Mouse (Mus musculus) heart, embryonic 13.5 days (tissue): ENCODE measurements at regions not wholly inside any gene's neighbourhood (a gene's known extent, or its start where the extent isn't known, plus 50 kb on each side); places are given as distances from the start of the nearest gene placed in this dataset.

Experiments
- ATAC-seq: fragments of 200-750 bp; cut with Nextera tagmentation; 2 replicates; pipeline ENCODE4 v1.8.0; 2017; ENCODE audit warnings: moderate TSS enrichment; ENCODE audit not compliant: insufficient number of reproducible peaks, low FRiP score, low TSS enrichment; ENCODE audit errors: extremely low read depth
- H3K27ac ChIP-seq: fragments of 300-500 bp; sonication (generic); replicated peaks from 2 replicates; pipeline ENCODE4 v1.5.1; 2015; ENCODE audit warnings: moderate library complexity, mild to moderate bottlenecking, inconsistent platforms
- H3K27me3 ChIP-seq: fragments of 300-500 bp; sonication (generic); replicated peaks from 2 replicates; pipeline ENCODE4 v1.6.1; 2015; ENCODE audit warnings: mild to moderate bottlenecking, inconsistent platforms
- H3K36me3 ChIP-seq: fragments of 300-500 bp; sonication (generic); 2 replicates; pipeline ENCODE4 v1.6.1; 2015; ENCODE audit warnings: mild to moderate bottlenecking, inconsistent platforms
- H3K4me1 ChIP-seq: fragments of 300-500 bp; sonication (generic); 2 replicates; pipeline ENCODE4 v1.6.1; 2015; ENCODE audit warnings: inconsistent platforms
- H3K4me2 ChIP-seq: fragments of 300-500 bp; sonication (generic); 2 replicates; pipeline ENCODE4 v1.6.1; 2015; ENCODE audit warnings: inconsistent platforms, mild to moderate bottlenecking, moderate library complexity
- H3K4me3 ChIP-seq: fragments of 300-500 bp; sonication (generic); 2 replicates; pipeline ENCODE4 v1.5.1; 2015; ENCODE audit warnings: moderate library complexity, mild to moderate bottlenecking, inconsistent platforms
- H3K9ac ChIP-seq: fragments of 300-500 bp; sonication (generic); 2 replicates; pipeline ENCODE4 v1.6.1; 2015; ENCODE audit warnings: inconsistent platforms, mild to moderate bottlenecking, moderate library complexity
- H3K9me3 ChIP-seq: fragments of 300-500 bp; sonication (generic); 2 replicates; pipeline ENCODE4 v1.6.1; 2016; ENCODE audit warnings: inconsistent platforms
- WGBS: fragments of 180-500 bp; shearing (Covaris S2); methylation state at CpG from one replicate; pipeline ENCODE4 v1.1.7; 2015; ENCODE audit warnings: mixed read lengths; 5-methylcytosine and 5-hydroxymethylcytosine counted together

DNA sequence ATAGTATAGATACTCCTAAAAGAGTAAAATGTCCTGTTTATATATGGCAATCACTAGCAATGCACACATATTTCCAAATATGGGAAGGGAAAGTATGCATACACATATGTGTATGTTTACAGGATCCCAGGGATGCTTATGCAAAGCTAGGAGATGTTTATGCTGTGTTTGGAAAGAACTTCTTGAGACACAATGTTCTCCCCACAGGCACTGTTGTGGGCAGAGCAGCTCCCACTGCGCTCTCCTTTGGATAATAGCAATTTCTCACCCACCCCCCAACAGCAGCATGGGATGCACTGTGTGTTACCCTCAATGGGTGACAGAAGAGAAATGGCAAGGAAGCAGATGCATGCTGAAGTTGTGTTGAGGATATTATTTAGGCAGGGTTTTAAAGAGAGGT lies 491.7 kb upstream of the Pkn2 start:
- no peaks in the 10 kb centered on the region for H3K9me3 ChIP-seq
- no peaks in the 10 kb centered on the region for H3K4me1 ChIP-seq
- no peak overlapping the region for H3K27ac ChIP-seq
- ATAC-seq: no peak
- no peak overlapping the region for H3K4me3 ChIP-seq
- no peaks in the 10 kb centered on the region for H3K27me3 ChIP-seq
- no peak overlapping the region for H3K4me2 ChIP-seq
- H3K9ac ChIP-seq: no peak overlapping the region
- 67% methylated on average over 1 of the region's 1 CpGs for WGBS
- H3K36me3 ChIP-seq: no peaks in the 10 kb centered on the region

DNA sequence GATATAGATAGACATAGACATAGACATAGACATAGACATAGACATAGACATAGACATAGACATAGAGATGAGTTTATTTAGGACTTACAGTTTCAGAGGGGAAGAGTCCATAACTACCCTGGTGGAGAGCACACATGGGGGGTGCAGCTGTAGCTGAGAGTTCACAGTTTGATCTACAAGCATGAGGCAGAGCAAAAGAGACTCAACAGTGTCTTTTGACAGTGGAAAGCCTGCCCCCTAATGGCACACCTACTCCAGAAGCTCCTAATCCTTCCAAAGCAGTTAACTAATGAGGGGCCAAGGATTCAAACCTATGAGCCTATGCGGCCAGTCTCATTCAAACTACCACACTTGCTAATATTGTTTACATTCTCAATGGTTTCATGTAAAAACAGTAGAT lies 487.2 kb upstream of the Pkn2 start:
- ATAC-seq: no peak
- Histone ChIP-seq H3K27me3 (no peaks in the 10 kb centered on the region), H3K9me3 (no peaks in the 10 kb centered on the region), H3K27ac (no peak overlapping the region), H3K4me2 (no peak overlapping the region), H3K36me3 (no peaks in the 10 kb centered on the region), H3K9ac (no peak overlapping the region), H3K4me3 (no peak overlapping the region), H3K4me1 (no peaks in the 10 kb centered on the region)
- 81% methylated on average over 1 of the region's 1 CpGs for WGBS

DNA sequence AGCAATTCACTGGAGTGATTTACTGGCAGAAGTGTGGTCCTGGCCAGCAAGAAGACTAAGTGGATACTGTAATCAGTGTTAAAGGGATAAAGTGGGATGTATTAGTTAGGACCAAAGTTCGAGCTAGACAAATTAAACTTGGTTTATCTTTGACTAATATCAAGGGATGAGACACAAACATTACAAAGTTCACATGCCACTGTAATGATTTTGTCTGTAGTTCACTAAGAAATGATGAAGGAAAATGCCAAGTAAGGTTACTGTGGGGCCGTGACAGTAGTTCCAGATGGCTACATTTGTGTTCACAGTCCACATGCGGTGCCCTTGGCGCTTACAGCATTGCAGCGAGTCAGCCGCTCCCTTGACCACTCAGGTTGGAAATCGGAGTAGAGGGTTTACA lies 458.2 kb upstream of the Pkn2 start:
- Histone ChIP-seq H3K4me1 (no peaks in the 10 kb centered on the region), H3K4me2 (no peak overlapping the region), H3K36me3 (no peaks in the 10 kb centered on the region), H3K27me3 (no peaks in the 10 kb centered on the region), H3K9ac (no peak overlapping the region), H3K4me3 (no peak overlapping the region), H3K27ac (no peak overlapping the region), H3K9me3 (no peaks in the 10 kb centered on the region)
- ATAC-seq: no peak
- 84% methylated on average over 7 of the region's 7 CpGs for WGBS

DNA sequence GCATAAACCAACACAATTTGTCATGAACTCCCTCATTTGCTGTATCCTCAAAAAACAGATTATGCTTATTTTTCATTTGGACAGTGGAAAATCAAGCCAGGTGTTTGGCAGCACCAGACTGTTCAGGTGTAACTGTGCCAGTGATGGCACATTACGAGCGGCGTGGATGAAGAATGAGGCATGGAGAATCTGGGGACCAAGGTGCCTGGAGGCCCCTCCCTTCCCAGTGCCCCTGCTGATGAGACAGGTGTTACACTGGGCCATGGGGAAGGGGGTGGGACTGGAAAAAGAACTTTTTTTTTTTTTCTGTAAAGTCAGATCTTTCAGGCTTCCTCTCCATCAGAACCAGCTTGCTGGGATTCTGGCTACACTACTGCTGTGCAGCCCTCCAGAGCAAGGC lies 451.5 kb upstream of the Pkn2 start:
- Histone ChIP-seq H3K27ac (no peak overlapping the region), H3K36me3 (no peaks in the 10 kb centered on the region), H3K9ac (no peak overlapping the region), H3K4me2 (no peak overlapping the region), H3K27me3 (no peaks in the 10 kb centered on the region), H3K4me3 (no peak overlapping the region), H3K9me3 (no peaks in the 10 kb centered on the region), H3K4me1 (no peaks in the 10 kb centered on the region)
- WGBS: 87% methylated on average over 3 of the region's 3 CpGs
- ATAC-seq: no peak

DNA sequence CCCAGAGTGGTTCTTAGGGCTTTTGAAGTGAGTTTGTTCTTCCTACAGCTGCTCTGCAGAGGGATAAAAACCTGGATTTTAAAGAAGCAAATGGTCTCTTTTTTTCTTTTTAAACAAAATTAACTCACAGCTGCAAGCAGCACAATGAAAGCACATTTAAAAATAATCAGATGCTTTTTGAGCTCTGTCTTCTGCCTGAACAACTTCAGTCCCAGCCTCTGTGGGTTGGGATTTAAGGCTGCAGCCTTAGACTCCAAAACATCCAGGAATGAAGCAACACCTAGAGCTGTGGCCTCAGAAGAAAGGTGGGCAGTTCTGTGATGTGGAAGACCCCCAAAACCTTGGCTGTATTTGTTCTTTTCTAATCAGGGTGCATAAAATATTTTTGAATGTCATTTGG lies 446.7 kb upstream of the Pkn2 start:
- H3K9ac ChIP-seq: no peak overlapping the region
- H3K4me1 ChIP-seq: no peaks in the 10 kb centered on the region
- no peak overlapping the region for H3K4me2 ChIP-seq
- no peaks in the 10 kb centered on the region for H3K9me3 ChIP-seq
- H3K36me3 ChIP-seq: no peaks in the 10 kb centered on the region
- H3K27me3 ChIP-seq: no peaks in the 10 kb centered on the region
- no peak for ATAC-seq
- no peak overlapping the region for H3K4me3 ChIP-seq
- H3K27ac ChIP-seq: no peak overlapping the region

DNA sequence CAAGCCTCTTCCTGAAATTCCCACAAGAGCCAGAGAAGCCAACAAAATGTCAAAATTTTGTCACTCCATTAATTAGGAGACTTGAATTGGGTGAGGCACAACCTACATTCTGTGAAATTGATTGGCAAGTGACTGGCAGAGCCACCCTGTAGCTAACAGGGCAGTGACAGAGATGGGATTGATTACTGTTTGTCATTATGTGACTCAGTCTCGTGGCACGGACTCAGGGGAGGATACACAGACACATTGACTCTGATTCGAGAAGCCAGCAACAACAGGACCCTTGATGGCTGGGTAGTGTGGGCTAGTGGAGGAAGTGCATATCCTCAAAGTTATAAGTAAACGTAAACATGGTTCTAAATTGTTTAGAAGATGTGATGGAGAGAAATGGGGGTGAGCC lies 445.8 kb upstream of the Pkn2 start:
- WGBS: 59% methylated on average over 4 of the region's 4 CpGs

DNA sequence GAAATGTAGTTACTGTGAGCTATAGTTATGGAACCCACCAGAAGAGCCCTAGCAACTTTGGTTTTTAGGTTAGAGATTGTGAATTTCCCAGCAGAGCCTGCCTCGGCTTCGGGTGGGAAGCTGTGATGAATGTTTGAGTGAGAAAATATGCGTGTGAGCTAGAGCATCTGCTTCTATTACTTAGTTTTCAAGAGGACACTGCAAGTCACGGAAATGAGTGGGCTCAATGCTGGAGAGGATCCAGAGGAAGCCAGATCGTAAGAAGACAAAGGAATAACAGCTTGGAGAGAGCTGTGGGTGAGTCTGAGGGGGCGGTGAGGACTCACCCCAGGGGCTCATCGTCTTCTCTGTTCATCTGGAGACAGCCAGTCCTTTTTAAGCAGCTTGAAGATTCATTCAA lies 434.7 kb upstream of the Pkn2 start:
- H3K9me3 ChIP-seq: no peaks in the 10 kb centered on the region
- no peaks in the 10 kb centered on the region for H3K27me3 ChIP-seq
- H3K4me3 ChIP-seq: no peak overlapping the region
- H3K4me2 ChIP-seq: no peak overlapping the region
- H3K9ac ChIP-seq: no peak overlapping the region
- no peak overlapping the region for H3K27ac ChIP-seq
- WGBS: 57% methylated on average over 7 of the region's 7 CpGs
- H3K36me3 ChIP-seq: no peaks in the 10 kb centered on the region
- no peak for ATAC-seq
- H3K4me1 ChIP-seq: no peaks in the 10 kb centered on the region

More for the DNA sequence above, 445.8 kb upstream of the Pkn2 start:
- ATAC-seq: no peak
- H3K4me1 ChIP-seq: no peaks in the 10 kb centered on the region
- H3K9ac ChIP-seq: no peak overlapping the region
- no peaks in the 10 kb centered on the region for H3K27me3 ChIP-seq
- no peak overlapping the region for H3K4me3 ChIP-seq
- H3K36me3 ChIP-seq: no peaks in the 10 kb centered on the region
- no peak overlapping the region for H3K27ac ChIP-seq
- H3K9me3 ChIP-seq: no peaks in the 10 kb centered on the region
- H3K4me2 ChIP-seq: no peak overlapping the region

DNA sequence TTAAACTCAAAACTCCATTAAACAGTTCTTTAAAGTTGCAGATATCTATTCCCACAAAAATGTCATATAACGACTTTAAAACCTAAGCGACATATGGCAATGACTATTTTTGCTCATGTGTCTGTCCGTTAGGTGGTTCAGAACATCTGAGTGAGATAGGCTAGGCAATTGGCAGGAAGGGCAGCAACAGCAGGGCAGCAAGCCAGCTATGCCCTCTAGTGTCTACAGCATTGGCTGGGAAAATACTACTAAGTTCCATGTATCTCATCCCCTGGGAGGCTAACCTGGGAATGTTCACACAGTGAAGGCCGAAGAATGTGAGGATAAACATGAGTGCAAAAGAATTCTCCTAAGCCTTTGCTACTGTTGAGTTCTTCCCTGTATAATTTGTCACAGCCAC lies 410.0 kb upstream of the Pkn2 start:
- H3K27ac ChIP-seq: no peak overlapping the region
- 58% methylated on average over 4 of the region's 4 CpGs for WGBS
- H3K4me3 ChIP-seq: no peak overlapping the region

DNA sequence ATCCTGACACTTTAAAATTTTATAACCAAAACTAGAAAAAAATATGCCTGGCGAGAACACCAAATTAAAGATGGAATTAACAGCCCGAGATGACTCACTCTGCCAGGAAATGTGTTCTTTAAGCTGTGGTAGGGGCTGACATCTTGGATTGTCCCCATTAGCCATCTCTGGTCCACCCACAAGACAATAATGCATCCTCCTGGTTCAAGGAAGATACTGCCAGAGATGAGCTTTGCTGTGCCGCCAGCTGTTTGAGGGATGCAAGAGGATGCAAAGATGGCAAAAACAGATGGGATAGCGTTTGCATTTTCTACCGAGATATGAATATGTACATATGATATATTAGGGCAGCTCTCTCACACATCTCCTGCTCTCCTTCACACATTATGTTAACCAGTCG lies 382.3 kb upstream of the Pkn2 start:
- no peaks in the 10 kb centered on the region for H3K36me3 ChIP-seq
- ATAC-seq: no peak
- no peak overlapping the region for H3K4me2 ChIP-seq
- H3K9ac ChIP-seq: no peak overlapping the region
- H3K4me3 ChIP-seq: no peak overlapping the region
- WGBS: 73% methylated on average over 6 of the region's 6 CpGs
- H3K9me3 ChIP-seq: no peaks in the 10 kb centered on the region
- no peak overlapping the region for H3K27ac ChIP-seq
- no peaks in the 10 kb centered on the region for H3K4me1 ChIP-seq
- no peaks in the 10 kb centered on the region for H3K27me3 ChIP-seq

More for the DNA sequence above, 410.0 kb upstream of the Pkn2 start:
- no peaks in the 10 kb centered on the region for H3K9me3 ChIP-seq
- no peak overlapping the region for H3K4me2 ChIP-seq
- no peaks in the 10 kb centered on the region for H3K27me3 ChIP-seq
- no peak overlapping the region for H3K9ac ChIP-seq
- no peak for ATAC-seq
- H3K4me1 ChIP-seq: no peaks in the 10 kb centered on the region
- H3K36me3 ChIP-seq: no peaks in the 10 kb centered on the region

DNA sequence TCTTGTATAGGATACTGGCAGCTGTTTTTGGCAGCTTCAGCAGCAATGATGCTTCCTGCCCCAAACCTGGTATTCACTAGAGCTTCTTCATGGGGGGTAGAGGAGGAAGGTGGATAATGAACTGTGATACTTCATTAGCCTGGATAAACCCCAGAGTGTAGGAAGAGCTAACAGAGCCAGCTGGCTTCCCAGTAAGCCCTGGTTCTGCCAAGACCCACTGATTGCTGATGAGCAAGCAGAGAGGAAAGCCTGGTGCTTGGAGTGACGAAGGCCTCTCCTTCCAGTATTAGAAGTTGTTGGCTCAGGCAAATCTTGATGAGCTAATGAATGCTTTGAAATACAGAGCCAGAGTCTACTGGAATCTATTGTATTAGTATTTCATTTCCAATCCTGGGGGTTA lies 370.8 kb upstream of the Pkn2 start:
- whole genome bisulfite sequencing: 64% methylated on average over 1 of the region's 1 CpGs
- ATAC-seq: no peak
- no peak overlapping the region for H3K27ac ChIP-seq
- no peaks in the 10 kb centered on the region for H3K27me3 ChIP-seq
- no peak overlapping the region for H3K4me2 ChIP-seq
- no peaks in the 10 kb centered on the region for H3K36me3 ChIP-seq
- H3K9me3 ChIP-seq: no peaks in the 10 kb centered on the region
- H3K4me3 ChIP-seq: no peak overlapping the region
- no peaks in the 10 kb centered on the region for H3K4me1 ChIP-seq
- no peak overlapping the region for H3K9ac ChIP-seq

DNA sequence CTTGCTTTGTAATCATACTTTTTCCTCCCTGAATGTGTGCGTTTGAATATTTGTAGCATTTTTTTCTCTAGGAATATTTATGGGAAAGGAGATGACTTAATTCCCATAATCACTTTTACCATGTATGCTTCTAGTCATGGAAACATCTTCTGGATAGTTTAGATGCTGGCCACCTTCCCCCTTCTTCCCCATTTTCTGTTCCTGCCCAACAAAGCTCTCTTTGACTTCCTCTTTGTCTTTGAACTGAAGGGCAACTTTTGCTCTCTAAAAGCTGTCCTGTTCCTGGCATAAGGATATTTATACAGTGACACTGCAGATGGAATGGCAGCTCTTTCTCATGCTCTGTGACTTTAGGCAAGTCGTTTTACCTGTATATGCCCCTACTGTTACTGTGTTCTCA lies 370.2 kb upstream of the Pkn2 start:
- Histone ChIP-seq H3K9ac (no peak overlapping the region), H3K4me1 (no peaks in the 10 kb centered on the region), H3K4me3 (no peak overlapping the region), H3K4me2 (no peak overlapping the region), H3K9me3 (no peaks in the 10 kb centered on the region), H3K36me3 (no peaks in the 10 kb centered on the region), H3K27me3 (no peaks in the 10 kb centered on the region), H3K27ac (no peak overlapping the region)
- no peak for ATAC-seq
- WGBS: 70% methylated on average over 2 of the region's 2 CpGs

DNA sequence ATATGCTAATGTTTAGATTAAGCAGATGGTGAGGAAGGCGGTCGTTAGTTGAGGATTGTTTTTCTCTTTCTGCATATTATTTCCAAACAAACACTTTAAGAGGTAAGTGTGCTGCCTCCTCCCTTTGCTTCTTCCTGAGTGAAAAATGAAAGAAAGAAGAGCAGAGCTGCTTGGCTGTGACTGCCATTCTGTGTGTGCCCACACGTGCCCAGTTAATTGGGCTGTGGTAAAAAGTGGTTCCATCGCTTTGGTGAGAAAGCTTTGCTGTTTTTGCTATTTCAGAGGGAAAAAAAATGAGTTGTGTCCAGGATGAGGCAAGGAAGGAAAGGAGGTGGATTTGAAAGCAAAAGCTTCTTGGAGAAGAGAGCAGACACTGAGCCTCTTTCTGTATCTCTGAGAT lies 360.9 kb upstream of the Pkn2 start:
- Histone ChIP-seq H3K4me1 (no peaks in the 10 kb centered on the region), H3K4me3 (no peak overlapping the region), H3K36me3 (no peaks in the 10 kb centered on the region), H3K27ac (no peak overlapping the region), H3K4me2 (no peak overlapping the region), H3K9ac (no peak overlapping the region), H3K27me3 (no peaks in the 10 kb centered on the region), H3K9me3 (no peaks in the 10 kb centered on the region)
- 58% methylated on average over 4 of the region's 4 CpGs for WGBS
- no peak for ATAC-seq
